Mouse (Mus musculus): ENCODE results near the gene Dstn. TPM values are rescaled to one million over a fixed set of nuclear protein-coding genes. Genes with fewer than 3 reads are reported as not detected.

Dstn gene
- total RNA-seq, 2 experiments from 2014 or later, result 118 to 129 TPM

Other genes with a start within 250 kb of the Dstn start
- gene Bfsp1, start 52.1 kb upstream of the Dstn start, total RNA-seq (2021), result 1 to 10 TPM; 1.2 to 1.3 TPM
- 100 to 1,000 TPM; 270 to 296 TPM for gene Rrbp1, start 95.9 kb downstream of the Dstn start, total RNA-seq (2021)
- not detected for gene Banf2, start 117.7 kb downstream of the Dstn start, total RNA-seq (2021)